Mouse (Mus musculus) layer of hippocampus, postnatal 10 days (tissue): ENCODE measurements around the gene Wnt7a. TPM values are rescaled to one million over a fixed set of nuclear protein-coding genes. Genes with fewer than 3 reads are reported as not detected.

Experiments used
- DNase-seq, 2 experiments: peaks; one replicate each; pipeline ENCODE4 v3.0.0; 2021; ENCODE audit warnings: low spot score in 2 of 2
- total RNA-seq, 2 experiments: library from RNA; stranded (reverse); gene quantifications; 2 replicates each; pipeline ENCODE4 v1.2.3; 2021

Wnt7a gene
- total RNA-seq, 2 experiments from 2014 or later, result 23.5 to 39.2 TPM

GRCm38 (mm10) chr6:91346071-91346905 lies 64.9 kb downstream of the Wnt7a start:
- DNase-seq, result peak in 1 of 2 experiments; percentile 49

DNA sequence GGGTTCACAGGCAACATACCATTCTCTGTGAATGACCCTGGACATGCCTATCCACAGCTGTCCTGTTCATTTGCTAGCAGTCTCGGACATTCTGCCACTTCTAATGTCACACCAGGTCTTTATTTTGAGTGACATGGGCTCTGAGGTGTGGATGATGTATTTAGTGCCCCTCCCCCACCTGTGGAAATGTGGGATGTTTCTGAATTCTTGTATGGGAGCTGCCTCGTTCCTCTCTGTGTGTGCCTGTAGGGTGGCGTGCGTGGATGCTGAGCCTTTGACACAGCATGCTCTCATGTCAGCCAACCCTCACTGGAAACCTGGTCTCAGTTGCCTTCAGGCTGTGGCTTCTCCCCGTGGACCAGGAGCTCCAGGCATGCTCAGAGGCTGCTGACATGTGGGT lies 66.1 kb downstream of the Wnt7a start:
- DNase-seq, result no peak

DNA sequence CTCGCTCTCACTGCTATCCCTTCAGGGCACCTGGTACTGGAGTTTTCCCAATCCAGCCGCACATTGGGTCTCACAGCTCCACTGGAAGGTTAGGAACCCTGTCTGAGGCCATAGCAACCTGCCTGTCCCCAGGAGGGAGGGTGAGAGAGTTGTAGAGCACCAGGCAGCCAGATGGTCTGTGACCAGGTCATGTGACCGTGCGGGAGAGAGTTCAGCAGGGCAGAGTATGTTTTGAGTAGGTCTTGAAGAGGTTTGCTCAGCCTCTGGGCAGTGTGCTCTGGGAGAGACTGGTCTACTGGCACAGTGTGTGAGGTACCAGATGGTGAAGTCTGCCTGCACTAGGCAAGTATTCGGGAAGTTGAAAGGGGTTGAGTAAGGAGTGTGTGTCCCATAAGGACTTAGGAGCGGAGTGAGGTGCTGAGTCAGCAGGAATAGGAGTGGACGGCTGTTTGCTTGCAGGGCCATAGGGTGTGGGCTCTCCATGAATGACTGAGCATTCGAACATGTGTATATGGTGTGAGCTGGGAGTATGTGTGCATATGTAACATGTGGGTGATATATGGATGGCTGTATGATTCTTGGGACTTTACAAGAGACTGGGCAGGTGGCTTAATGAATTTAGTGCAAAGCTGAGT lies 71.4 kb downstream of the Wnt7a start:
- DNase-seq, result no peak

GRCm38 (mm10) chr6:91335470-91335869 lies 75.7 kb downstream of the Wnt7a start:
- no peak for DNase-seq

GRCm38 (mm10) chr6:91331886-91332285 lies 79.3 kb downstream of the Wnt7a start:
- DNase-seq, result no peak

DNA sequence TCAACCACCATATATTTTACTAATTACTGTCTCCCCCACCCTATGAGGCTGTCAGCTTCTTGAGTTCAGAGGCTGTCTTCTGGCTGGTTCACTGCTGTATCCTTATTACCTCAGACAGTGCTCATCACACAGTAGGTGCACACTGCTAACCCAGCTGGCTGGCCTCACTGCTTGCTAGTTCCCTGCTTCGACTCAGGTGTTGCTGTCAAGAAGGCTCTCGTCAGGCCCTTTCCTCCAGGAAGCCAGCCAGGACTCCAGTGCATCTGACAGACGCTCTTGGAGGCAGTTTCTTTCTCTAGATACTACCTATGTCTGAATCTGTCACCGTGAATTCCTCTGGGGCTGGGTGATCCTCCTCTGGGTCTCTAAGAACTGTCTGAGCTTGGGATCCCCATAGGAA lies 85.6 kb downstream of the Wnt7a start:
- no peak for DNase-seq

DNA sequence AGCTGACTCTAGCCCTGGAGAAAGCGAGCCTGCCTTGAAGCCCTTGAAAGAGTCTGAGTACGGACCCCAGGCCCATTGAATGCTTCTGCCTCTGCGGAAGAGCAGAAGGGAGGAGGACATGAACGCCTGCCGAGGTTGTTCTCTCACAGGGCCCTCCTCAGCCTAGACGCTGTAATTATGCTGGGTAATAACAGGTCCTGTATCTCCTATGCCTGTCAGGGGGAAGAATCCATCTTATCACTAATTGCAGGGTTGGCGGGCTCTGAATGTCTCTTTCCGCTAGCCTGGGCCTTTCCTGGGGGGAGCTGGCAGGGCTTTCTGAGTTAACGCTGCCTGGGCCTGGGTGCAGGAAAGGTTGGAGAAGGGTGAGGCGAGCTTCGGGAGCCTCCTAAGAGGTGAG lies 86.4 kb downstream of the Wnt7a start:
- no peak for DNase-seq

GRCm38 (mm10) chr6:91322001-91322772 lies 89.0 kb downstream of the Wnt7a start:
- no peak for DNase-seq

Other genes with a start within 250 kb of the Wnt7a start
- 10 to 100 TPM; 15.2 to 16.4 TPM for gene Fbln2, start 198.9 kb downstream of the Wnt7a start, total RNA-seq
- 10 to 100 TPM; 21.6 to 21.9 TPM for gene Chchd4, start 62.2 kb upstream of the Wnt7a start, total RNA-seq
- gene Tmem43, start 62.3 kb upstream of the Wnt7a start, total RNA-seq, result 10 to 100 TPM; 28.4 to 32.1 TPM
- 10 to 100 TPM; 12.6 to 13.7 TPM for gene Xpc, start 104.5 kb upstream of the Wnt7a start, total RNA-seq
- 10 to 100 TPM; 45.7 to 52.1 TPM for gene Lsm3, start 104.6 kb upstream of the Wnt7a start, total RNA-seq